Mouse (Mus musculus) MEL (cell line): ENCODE results near the gene Pcsk2. TPM values are rescaled to one million over a fixed set of nuclear protein-coding genes. Genes with fewer than 3 reads are reported as not detected.

ENCODE experiments used
- DNase-seq: peaks from one replicate; pipeline ENCODE4 v3.0.0; 2011; ENCODE audit warnings: low read depth, low spot score
- H3K27ac ChIP-seq: 2 replicates; pipeline ENCODE4 v1.5.1; 2012; ENCODE audit warnings: low read depth, mild to moderate bottlenecking, control low read depth, low read length, moderate library complexity; ENCODE audit not compliant: control insufficient read depth
- H3K27me3 ChIP-seq, 2 experiments: fragments of 150-350 bp in 1 of 2; sonication (generic) in 1 of 2; 2 replicates each; pipeline ENCODE4 v1.6.1; 2012; ENCODE audit warnings: low read length in 2 of 2, mild to moderate bottlenecking in 2 of 2, improper control_type of control experiment in 1 of 2, moderate library complexity in 1 of 2; ENCODE audit not compliant: insufficient read depth in 2 of 2, control insufficient read depth in 1 of 2
- H3K36me3 ChIP-seq, 2 experiments: 2 replicates each; pipeline ENCODE4 v1.6.1; 2012 to 2014; ENCODE audit warnings: low read length in 2 of 2, improper control_type of control experiment in 1 of 2, inconsistent platforms in 1 of 2, mild to moderate bottlenecking in 1 of 2; ENCODE audit not compliant: insufficient read depth in 2 of 2, control insufficient read depth in 1 of 2
- H3K4me1 ChIP-seq, 2 experiments: fragments of 150-350 bp in 1 of 2; sonication (generic) in 1 of 2; 2 replicates each; pipeline ENCODE4 v1.6.1; 2012; ENCODE audit warnings: low read length in 2 of 2, improper control_type of control experiment in 1 of 2, mild to moderate bottlenecking in 1 of 2; ENCODE audit not compliant: insufficient read depth in 2 of 2, control insufficient read depth in 1 of 2
- H3K4me3 ChIP-seq, 2 experiments: fragments of 150-350 bp in 1 of 2; sonication (generic) in 1 of 2; 2 replicates each; pipeline ENCODE4 v1.5.1; 2012; ENCODE audit warnings: low read depth in 2 of 2, low read length in 2 of 2, mild to moderate bottlenecking in 2 of 2, moderate library complexity in 2 of 2, control low read depth in 1 of 2, improper control_type of control experiment in 1 of 2; ENCODE audit not compliant: control insufficient read depth in 1 of 2, insufficient read depth in 1 of 2
- H3K79me2 ChIP-seq: 2 replicates; pipeline ENCODE4 v1.6.1; 2012; ENCODE audit warnings: mild to moderate bottlenecking, low read length, moderate library complexity; ENCODE audit not compliant: control insufficient read depth, poor library complexity, insufficient read depth
- H3K9ac ChIP-seq: 2 replicates; pipeline ENCODE4 v1.6.1; 2012; ENCODE audit warnings: low read depth, mild to moderate bottlenecking, control low read depth, low read length, moderate library complexity; ENCODE audit not compliant: control insufficient read depth, poor library complexity, severe bottlenecking
- H3K9me3 ChIP-seq: fragments of 150-350 bp; sonication (generic); replicated peaks from 2 replicates; pipeline ENCODE4 v1.6.1; 2012; ENCODE audit warnings: mild to moderate bottlenecking, low read length, improper control_type of control experiment, moderate library complexity; ENCODE audit not compliant: insufficient read depth
- CHD2 ChIP-seq: IDR thresholded peaks from 2 replicates; pipeline ENCODE4 v1.6.1; 2011; ENCODE audit warnings: low read length, improper control_type of control experiment
- CTCF ChIP-seq, 3 experiments: IDR thresholded peaks in 2 of 3; conservative IDR thresholded peaks in 1 of 3; 2 replicates each; pipeline ENCODE4 v1.5.1; 2011 to 2012; ENCODE audit warnings: low read length in 3 of 3, low read depth in 2 of 3, mild to moderate bottlenecking in 2 of 3, improper control_type of control experiment in 1 of 3, inconsistent platforms in 1 of 3, mixed read lengths in 1 of 3, moderate library complexity in 1 of 3; ENCODE audit not compliant: control insufficient read depth in 1 of 3, insufficient read depth in 1 of 3, poor library complexity in 1 of 3, severe bottlenecking in 1 of 3
- ELF1 ChIP-seq: IDR thresholded peaks from 2 replicates; pipeline ENCODE4 v1.6.1; 2014; ENCODE audit warnings: low read depth, mild to moderate bottlenecking, inconsistent platforms, low read length, improper control_type of control experiment, moderate library complexity
- MAX ChIP-seq: IDR thresholded peaks from 2 replicates; pipeline ENCODE4 v1.6.1; 2011; ENCODE audit warnings: low read length, improper control_type of control experiment
- MAZ ChIP-seq: IDR thresholded peaks from 2 replicates; pipeline ENCODE4 v1.6.1; 2012; ENCODE audit warnings: low read depth, mild to moderate bottlenecking, inconsistent platforms, low read length, improper control_type of control experiment
- MXI1 ChIP-seq: IDR thresholded peaks from 2 replicates; pipeline ENCODE4 v1.6.1; 2011; ENCODE audit warnings: mild to moderate bottlenecking, low read depth, low read length, improper control_type of control experiment
- NELFE ChIP-seq: IDR thresholded peaks from 2 replicates; pipeline ENCODE4 v1.6.1; 2011; ENCODE audit warnings: low read depth, low read length, improper control_type of control experiment
- NRF1 ChIP-seq: IDR thresholded peaks from 2 replicates; pipeline ENCODE4 v1.6.1; 2014; ENCODE audit warnings: low read depth, mild to moderate bottlenecking, inconsistent platforms, low read length, improper control_type of control experiment, moderate library complexity; ENCODE audit not compliant: poor library complexity, insufficient read depth, severe bottlenecking
- TAL1 ChIP-seq: IDR thresholded peaks from 2 replicates; pipeline ENCODE4 v1.6.1; 2012; ENCODE audit warnings: mild to moderate bottlenecking, inconsistent platforms, low read length, moderate library complexity, mixed read lengths
- TCF12 ChIP-seq: IDR thresholded peaks from 2 replicates; pipeline ENCODE4 v1.6.1; 2014; ENCODE audit warnings: low read depth, mild to moderate bottlenecking, inconsistent platforms, low read length, improper control_type of control experiment, moderate library complexity
- USF2 ChIP-seq, 2 experiments: IDR thresholded peaks; 2 replicates each; pipeline ENCODE4 v1.6.1; 2011 to 2012; ENCODE audit warnings: improper control_type of control experiment in 2 of 2, low read length in 2 of 2, borderline replicate concordance in 1 of 2, inconsistent platforms in 1 of 2, low read depth in 1 of 2, mild to moderate bottlenecking in 1 of 2; ENCODE audit not compliant: insufficient read depth in 1 of 2
- ZKSCAN1 ChIP-seq: IDR thresholded peaks from 2 replicates; pipeline ENCODE4 v1.6.1; 2012; ENCODE audit warnings: low read depth, mild to moderate bottlenecking, inconsistent platforms, low read length, improper control_type of control experiment, moderate library complexity
- ZMIZ1 ChIP-seq: IDR thresholded peaks from 2 replicates; pipeline ENCODE4 v1.6.1; 2012; ENCODE audit warnings: low read depth, mild to moderate bottlenecking, inconsistent platforms, low read length, improper control_type of control experiment, moderate library complexity
- ZNF384 ChIP-seq: IDR thresholded peaks from 2 replicates; pipeline ENCODE4 v1.6.1; 2012; ENCODE audit warnings: low read depth, mild to moderate bottlenecking, inconsistent platforms, low read length, improper control_type of control experiment
- polyA plus RNA-seq, 2 experiments: library from polyadenylated mRNA; stranded (reverse) in 1 of 2; unstranded in 1 of 2; fragments of >175 nt in 1 of 2; fragments of >200 nt in 1 of 2; gene quantifications; 2 replicates each; pipeline versions ENCODE4 v1.2.1 to v1.2.4; 2012; ENCODE audit warnings: low replicate concordance in 2 of 2, low read depth in 1 of 2; ENCODE audit not compliant: insufficient read length in 2 of 2, insufficient read depth in 1 of 2, missing spikeins in 1 of 2
- total RNA-seq: library from RNA; depleted of rRNA; stranded (reverse); fragments of 300-350 nt; gene quantifications from 2 replicates; pipeline ENCODE4 v1.2.3, GENCODE M21; 2012

Gene Pcsk2
- total and polyA plus RNA-seq, 3 experiments = not detected

DNA sequence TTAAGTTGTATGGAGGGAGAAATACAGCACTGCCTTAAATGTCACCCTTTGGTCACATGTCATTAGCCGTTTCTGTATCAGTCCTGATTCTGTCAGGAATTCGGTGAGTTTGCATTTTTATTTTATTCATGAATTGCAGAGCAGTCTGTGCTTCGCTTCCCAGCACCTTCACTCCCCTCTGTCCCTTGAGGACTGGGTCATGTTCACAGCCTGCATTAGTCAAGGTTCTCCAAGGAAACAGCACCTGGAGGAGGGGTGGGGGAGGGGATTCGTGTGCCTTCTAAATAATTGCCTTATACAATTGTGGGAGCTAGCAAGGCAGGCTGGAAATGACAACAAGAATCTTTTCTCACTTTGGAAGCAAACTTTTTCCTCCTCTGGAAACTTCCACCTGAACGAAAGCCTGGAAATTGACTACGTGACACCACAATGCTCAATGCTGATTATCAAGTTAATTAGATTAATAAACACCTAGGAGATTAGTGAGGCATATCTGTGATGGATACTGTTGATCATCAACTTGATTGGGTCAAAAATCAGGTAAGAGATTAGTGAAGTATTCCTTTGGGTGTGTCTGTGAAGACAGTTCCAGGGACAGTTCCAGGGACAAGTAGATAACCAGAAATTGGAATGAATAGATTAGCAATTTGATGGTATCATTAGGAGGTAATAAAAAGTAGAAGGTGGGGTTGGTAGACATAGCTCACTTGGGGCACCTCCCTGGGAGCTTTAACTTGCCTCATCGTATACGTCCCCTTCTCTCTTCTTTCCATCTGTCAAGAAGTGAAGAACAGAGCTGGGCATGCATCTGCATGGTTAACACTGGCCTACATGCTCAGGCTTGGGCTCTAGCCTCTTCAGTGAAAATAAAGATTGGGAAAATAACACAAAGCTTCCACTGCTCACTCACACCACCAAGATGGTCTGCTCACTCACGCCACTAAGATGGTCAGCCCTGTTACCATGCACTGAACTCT is 64.7 kb downstream of the Pcsk2 start:
- H3K36me3 ChIP-seq = no peaks in the 10 kb centered on the region
- H3K9me3 ChIP-seq = no peaks in the 10 kb centered on the region
- no peak overlapping the region for H3K4me3 ChIP-seq
- no peaks in the 10 kb centered on the region for H3K27me3 ChIP-seq
- no peaks in the 10 kb centered on the region for H3K79me2 ChIP-seq
- H3K4me1 ChIP-seq = no peaks in the 10 kb centered on the region
- no peak overlapping the region for H3K27ac ChIP-seq
- TF ChIP-seq ZKSCAN1 = no peak
- no peak for TF ChIP-seq MXI1
- no peak overlapping the region for H3K9ac ChIP-seq
- no peak for DNase-seq

DNA sequence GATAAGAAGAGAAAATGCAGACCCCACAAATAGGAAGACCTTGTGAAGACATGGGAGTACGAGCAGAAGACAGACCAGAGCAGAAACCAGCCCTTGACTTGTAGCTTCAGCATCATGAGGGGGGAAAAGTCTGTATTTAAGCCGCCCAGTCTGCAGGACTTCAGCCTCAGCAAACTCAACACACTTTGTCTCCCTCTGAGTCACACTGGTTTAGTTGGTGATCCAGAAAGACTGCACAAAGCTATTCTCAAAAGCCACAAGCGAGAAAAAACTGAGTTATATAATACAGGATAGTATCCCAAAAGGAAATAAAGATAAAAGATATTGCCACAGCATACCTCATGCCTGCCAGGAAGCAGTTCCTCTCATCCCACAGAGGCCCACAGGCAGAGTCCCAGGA is 67.5 kb downstream of the Pcsk2 start:
- no peak overlapping the region for H3K4me3 ChIP-seq
- DNase-seq = no peak
- no peak overlapping the region for H3K9ac ChIP-seq
- TF ChIP-seq MAX (no peak), TCF12 (no peak), CHD2 (no peak), NELFE (no peak), ZKSCAN1 (no peak), ZMIZ1 (no peak), TAL1 (no peak), ELF1 (no peak), ZNF384 (no peak), USF2 (IDR thresholded peaks at IDR 0.05; ENCODE audit: borderline replicate concordance in 1 of 2, insufficient read depth in 1 of 2, low read depth in 1 of 2, low read length in 2 of 2) (no peak), MAZ (no peak), CTCF (IDR thresholded peaks at IDR 0.05 in 2 of 3, conservative IDR thresholded peaks at IDR 0.05 in 1 of 3; ENCODE audit: control insufficient read depth in 1 of 3, insufficient read depth in 1 of 3, low read depth in 2 of 3, low read length in 3 of 3, poor library complexity in 1 of 3, severe bottlenecking in 1 of 3) (no peak), NRF1 (no peak)
- no peak overlapping the region for H3K27ac ChIP-seq
- no peaks in the 10 kb centered on the region for H3K36me3 ChIP-seq
- no peaks in the 10 kb centered on the region for H3K9me3 ChIP-seq
- no peaks in the 10 kb centered on the region for H3K4me1 ChIP-seq
- no peaks in the 10 kb centered on the region for H3K27me3 ChIP-seq
- H3K79me2 ChIP-seq = no peaks in the 10 kb centered on the region
